Mouse (Mus musculus) layer of hippocampus, adult 9-11 months (tissue): ENCODE results near the gene Tmem38b.
"Not testable (repeated sequence)": the region's sequence is repeated elsewhere in the genome, so short reads cannot be mapped to it uniquely, and the experiment has no call there.

Experiments used
- DNase-seq: peaks from one replicate; pipeline ENCODE4 v3.0.0; 2022

The Tmem38b gene

GRCm38 (mm10) chr4:53825821-53826605 lies at the start of gene Tmem38b:
TSS of gene Tmem38b (plus strand) at chr4:53826045.
- DNase-seq, result peak; percentile 45

DNA sequence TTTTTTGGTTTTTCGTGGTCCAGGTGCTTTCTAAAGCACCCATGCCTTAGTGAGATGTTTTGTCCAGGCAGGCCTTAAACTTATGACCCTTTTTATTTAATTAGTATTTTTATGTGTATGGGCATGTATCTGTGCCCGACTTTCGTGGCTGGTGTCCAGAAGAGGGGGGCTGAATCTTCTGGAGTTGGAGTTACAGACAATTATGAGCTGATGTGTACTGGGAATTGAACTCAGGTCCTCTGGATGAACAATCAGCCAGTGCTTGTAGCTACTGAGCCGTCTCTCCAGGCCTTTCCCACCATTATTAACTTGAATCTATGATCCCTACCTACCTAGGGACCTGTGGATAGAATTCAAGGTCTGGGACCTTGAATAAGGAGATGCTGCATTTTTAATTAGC lies 44.4 kb upstream of the Tmem38b start:
- no peak for DNase-seq

GRCm38 (mm10) chr4:53782216-53783070 lies 43.4 kb upstream of the Tmem38b start:
- DNase-seq, result no peak

DNA sequence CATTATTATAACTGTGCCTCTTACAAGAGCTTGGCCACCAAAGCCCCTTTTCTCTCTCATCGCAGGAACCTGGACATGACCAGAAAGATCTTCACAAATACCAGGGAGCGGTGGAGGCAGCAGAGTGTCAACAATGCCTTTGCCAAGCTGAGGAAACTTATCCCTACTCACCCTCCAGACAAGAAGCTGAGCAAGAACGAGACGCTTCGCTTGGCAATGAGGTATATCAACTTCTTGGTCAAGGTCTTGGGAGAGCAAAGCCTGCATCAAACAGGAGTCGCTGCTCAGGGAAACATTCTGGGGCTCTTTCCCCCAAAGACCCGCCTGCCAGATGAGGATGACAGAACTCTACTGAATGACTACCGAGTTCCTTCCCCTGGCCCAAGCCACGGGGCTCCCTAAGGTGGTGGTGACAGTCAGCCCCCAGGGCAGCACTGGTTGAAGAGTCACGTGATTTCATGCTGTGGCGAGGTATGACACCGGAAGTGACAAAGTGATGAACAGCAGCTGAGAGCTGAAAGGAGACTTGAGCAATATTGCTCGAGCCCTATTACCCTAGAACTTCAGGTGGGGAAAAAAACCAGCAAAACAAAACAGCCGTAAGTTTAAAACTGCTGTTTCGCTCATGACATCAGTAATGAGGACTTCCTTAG lies 40.0 kb upstream of the Tmem38b start:
- DNase-seq, result no peak

GRCm38 (mm10) chr4:53786851-53787250 lies 39.0 kb upstream of the Tmem38b start:
- DNase-seq, result no peak

DNA sequence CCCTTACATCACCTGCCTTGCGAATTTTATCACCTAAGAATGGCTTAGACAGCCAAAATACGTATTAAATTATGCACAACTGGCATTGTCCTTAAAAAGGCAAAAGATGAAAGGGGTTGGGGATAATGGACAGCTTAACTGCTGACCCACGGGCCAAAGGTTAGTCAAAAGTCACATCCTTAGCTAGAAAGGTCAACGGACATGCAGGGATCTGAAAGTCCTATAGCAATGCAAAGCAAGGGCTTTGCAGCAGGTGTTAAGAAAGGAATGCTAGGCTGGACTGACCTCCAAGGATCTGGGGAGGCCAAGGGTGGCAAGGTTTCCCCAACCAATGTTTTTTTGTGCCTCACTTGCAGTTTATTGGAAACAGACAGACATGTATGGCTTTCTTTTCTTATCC lies 36.5 kb upstream of the Tmem38b start:
- no peak for DNase-seq

DNA sequence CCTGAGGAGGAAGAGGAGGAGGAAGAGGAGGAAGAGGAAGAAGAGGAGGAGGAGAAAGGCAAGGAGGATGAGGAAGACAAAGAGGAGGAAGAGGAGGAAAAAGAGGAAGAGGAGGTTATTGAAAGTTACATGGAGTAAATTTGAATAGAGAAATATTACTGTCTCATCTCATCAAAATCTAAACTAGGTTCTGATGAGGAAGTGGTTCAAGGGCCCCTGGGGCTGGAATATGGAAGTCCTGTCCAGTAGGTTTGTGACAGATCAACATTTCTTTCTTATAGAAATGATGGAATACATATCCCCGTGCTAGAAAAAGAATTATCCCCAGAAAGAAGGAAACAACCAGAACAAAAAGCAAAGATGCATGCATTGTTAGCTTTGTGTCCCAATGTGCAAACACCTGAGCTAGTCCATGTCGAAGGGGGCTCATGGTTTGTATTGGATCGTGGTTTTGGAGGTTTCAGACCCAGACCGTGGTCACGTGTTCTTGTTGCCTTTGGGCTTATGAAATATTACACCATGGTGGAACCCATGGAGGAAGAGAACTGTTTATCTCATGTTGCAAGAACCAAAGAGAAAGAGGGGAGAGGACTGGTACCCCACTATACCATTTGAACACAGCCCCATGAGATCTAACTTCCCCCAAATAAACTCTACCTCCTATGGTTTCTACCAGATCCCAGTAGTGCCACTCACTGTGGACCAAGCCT lies 31.4 kb upstream of the Tmem38b start:
- DNase-seq, result no peak

- DNase-seq, result no peak
Observed at GRCm38 (mm10) chr4:53795086-53795485, 30.8 kb upstream of the Tmem38b start.

DNA sequence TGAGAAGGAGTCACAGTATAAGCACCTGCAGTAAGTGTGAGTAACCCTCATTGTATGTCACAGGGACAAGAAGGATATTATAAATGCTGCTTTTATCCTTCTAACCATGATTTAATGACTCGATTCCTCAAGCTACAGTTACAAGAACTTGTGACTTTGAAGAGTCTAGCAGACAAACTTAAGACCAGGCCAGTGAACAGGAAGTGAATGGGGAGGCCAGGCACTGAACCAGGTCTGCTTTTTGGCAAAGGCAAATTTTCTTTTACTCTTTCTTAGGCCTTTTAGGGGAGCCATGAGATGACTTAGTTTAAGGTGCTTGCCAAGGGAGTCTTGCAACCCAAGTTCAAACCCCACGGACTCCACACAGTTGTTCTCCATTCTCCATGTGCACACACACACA lies 30.1 kb upstream of the Tmem38b start:
- DNase-seq, result no peak

DNA sequence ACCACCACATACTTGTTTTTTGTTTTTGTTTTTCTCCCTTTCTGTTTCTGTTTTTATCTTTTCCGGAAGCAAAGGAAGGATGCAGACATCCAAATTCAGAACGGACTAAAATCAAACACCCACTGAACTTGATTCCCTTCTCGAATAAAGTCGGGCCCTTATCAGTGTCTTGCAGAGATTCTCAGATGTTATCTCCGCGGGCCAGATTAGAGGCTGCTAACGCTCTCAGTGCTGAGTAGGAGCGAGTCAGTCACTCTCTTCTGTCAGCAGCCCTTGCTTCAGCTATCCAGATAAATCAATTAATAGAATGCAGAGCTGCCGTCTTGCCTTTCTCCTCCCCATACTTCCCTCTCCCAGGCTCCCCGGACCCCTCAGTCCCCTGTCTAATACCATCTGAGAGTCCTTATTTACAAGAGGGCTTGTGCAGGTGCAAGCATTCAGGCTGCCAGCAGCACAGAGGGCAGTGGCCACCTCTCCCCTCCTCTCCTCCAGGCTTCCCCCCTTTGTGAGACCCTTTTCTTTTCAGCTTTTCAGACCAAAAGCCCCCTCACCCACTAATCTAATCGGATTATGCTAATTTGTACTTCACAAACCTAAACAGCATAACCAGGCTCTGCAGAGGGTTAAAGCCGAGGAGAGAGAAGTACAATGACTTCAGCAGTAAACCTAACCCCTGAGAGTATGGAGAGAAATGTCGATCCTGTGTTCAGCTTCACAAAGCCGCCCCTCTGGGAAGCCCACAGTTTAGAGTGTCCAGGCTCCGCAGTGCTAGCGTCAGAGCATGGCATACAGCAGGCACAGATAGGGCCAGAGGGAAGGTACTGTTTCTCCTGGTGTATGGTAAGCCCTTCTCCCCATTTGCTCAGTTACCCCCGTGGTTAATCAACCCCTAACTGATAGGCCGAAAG lies 28.7 kb upstream of the Tmem38b start:
- DNase-seq, result no peak

DNA sequence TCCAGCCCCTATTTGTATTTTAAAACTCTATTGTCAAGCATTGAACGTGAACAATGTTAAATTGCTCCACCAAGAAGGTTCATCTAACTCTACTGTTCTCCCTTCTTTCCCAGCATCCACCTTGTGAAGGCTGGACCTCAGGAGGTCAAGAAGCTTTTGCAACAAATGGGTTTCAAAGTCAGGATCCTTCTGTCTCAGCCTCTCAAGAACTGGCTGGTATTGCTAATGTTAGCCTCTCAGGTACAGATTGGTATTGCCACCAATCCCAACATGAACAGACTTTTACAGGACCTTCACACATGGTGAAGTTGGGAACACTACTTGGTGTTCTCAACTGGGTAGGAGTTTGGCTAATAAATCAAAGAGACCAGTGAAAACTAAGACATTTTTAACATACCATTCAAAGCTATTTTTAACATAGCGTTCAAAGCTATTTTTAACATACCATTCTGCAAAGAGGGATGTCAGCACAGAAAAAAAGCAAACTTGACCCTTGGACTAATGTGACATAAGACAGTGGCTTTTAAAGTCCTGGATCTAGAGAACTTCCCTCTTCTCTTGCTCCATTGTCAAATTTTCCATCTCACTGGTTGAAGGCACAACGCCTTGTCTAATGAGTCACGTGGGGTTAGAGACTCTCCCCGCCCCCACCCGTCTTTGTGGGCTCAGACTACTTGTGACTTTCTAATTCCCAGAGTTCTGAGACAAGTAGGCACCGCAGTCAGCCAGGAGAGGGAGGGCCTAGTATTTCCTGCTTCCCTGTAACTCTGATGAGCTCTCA lies 26.8 kb upstream of the Tmem38b start:
- no peak for DNase-seq

GRCm38 (mm10) chr4:53799753-53800152 lies 26.1 kb upstream of the Tmem38b start:
- DNase-seq, result no peak

DNA sequence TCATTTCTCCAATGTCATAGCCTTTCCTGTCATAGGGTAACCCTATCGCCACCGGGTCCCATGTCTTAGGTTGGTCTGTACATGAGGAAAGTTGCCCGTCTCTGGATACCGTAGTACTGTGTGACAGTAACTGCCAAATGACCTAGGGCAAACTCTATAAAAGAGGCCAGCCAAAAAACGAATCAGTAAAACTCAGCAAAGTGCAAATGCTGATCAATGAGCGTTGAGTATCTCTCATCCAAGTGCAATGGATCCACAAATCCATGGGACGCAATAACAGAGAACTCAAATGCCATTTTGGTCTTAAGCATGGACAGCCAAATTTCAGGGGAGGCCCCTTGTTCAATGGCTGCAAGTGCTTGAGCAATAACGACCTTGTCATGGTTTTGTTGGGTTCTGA lies 22.2 kb upstream of the Tmem38b start:
- not testable (repeated sequence) for DNase-seq

DNA sequence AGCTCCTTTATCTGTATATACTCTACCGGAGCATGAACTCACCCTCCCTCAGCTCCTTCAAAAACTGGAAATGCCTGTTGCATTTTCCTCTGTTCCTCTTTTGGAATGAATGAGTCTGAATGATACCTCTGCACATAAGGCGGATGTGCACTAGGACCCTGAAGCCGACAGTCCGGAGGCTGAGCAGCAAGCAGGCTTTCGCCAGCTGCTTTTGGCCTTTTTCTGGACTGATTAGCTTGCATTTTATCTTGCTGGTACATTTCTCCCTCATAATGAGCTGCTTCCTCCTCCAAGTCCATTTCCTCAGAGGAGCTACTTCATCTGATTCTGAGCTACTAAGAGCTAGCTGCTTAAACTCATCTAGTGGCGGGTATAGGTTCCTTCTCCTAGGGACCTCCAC lies 19.4 kb upstream of the Tmem38b start:
- DNase-seq, result not testable (repeated sequence)

DNA sequence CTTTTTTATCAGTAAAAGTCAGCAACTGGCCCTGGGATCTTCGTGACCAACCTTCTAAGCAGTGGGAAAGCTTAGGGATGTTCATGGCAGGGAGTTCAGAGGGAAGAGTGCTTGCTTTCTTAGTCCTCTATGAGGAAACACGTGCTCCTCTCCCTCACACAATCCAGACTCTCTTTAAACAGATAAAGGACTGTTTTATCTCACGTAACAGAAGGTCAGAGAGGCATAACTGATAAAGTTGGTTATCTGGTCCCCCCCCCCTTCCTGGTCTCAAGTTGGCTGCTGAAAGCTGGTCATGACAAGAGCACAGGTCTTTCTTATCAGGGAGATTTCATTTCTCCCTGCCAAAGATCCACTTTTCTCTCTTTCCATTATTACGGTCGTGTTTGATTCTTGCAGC lies 7.5 kb upstream of the Tmem38b start:
- DNase-seq, result no peak

GRCm38 (mm10) chr4:53823697-53824096 lies 2.1 kb upstream of the Tmem38b start:
- peak; percentile 30 for DNase-seq

DNA sequence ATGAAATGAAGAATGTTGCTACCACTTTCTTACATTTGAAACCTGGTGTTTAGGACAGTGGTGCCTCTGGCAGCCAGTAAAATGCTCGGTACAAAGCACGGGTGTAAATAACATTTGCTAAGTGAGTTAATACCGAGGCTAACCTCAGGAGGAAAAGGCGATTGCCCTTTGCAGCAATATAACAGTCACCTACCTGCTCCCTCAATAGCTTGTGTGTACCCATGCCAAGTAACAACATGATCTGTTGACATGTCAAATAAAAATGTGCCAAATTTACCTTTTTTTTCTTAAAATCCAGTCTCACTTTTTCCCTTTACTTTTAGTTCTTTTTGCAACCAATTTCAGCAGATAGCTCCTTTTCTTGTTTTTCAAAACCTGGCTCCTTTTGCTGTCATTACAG lies 1.0 kb upstream of the Tmem38b start:
- no peak for DNase-seq

- no peak for DNase-seq
Observed at GRCm38 (mm10) chr4:53826641-53827248, 900 bp downstream of the Tmem38b start.

DNA sequence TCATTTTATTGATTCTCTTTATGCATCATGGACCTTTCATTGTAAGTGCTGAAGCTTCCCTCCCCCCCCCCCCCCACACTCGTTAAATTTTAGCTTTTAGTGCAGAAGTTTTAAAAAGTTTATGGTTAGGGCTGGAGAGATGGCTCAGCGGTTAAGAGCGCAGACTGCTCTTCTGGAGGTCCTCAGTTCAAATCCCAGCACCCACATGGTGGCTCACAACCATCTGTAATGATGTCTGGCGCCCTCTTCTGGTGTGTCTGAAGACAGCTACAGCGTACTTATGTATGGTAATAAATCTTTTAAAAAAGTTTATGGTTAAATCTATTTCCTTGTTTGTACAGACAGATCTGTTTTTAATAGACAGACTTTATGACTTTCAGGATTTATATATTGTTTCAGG lies 2.0 kb downstream of the Tmem38b start:
- DNase-seq, result no peak

DNA sequence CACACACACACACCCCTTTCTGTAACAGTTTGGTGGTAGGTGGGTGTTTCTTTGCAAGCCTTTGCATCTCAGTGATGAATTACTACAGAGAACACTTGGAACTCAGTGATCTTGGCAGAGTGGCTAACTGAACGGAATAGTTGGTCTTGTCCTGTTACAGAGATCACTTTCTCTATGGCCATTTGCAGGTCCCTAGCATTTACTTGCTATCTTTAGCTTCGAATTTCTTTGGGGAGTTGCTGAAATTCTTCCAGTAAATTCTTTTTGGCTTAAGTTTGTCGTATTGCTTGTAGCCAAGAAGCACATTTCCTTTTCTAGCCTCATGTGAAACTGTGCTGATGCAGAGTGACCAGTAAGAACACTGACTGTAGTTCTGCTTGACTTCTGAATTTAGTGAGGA lies 3.1 kb downstream of the Tmem38b start:
- DNase-seq, result no peak

GRCm38 (mm10) chr4:53830016-53830415 lies 4.2 kb downstream of the Tmem38b start:
- peak; percentile 47 for DNase-seq
